14 mouse cellular contexts compared by ENCODE assay signal in genomic region chr19:45422276-45422675, GRCm38 (mm10). TPM values are rescaled to one million over a fixed set of nuclear protein-coding genes. Genes with fewer than 3 reads are reported as not detected.
A peak's percentile ranks its signal among the peaks of the same experiment; 100 is the strongest.
DNase-seq lines count a peak whose midpoint lies in the region; ATAC-seq and TF ChIP-seq lines count a peak whose summit lies in the region.
"Had no signal": no experiment of that assay in that cellular context is flagged by ENCODE, and none has a peak within 500 bp of the region (broad histone marks: within the 10 kb centered on the region; RNA-seq: fewer than 3 reads in every experiment).

No protein-coding gene starts in this region.

- peaks cover 21% of the 10 kb centered on the region for H3K4me1 ChIP-seq in embryonic facial prominence, embryonic 12.5 days
- H3K4me1 ChIP-seq in kidney, embryonic 16.5 days (ENCODE audit: insufficient read depth, low read length), result peaks cover 12% of the 10 kb centered on the region; the same call in 1 of the 2 replicates
- no peaks in the 10 kb centered on the region for H3K4me1 ChIP-seq in liver, embryonic 14.5 days (replicated peaks; ENCODE audit: control insufficient read depth in 2 of 2, insufficient read depth in 2 of 2, low read length in 1 of 2)

- TF ChIP-seq EP300 in liver, embryonic 14.5 days (IDR thresholded peaks at IDR 0.05; ENCODE audit: low read depth), result no peak

- H3K27ac ChIP-seq in embryonic facial prominence, embryonic 12.5 days, result no peak overlapping the region
- H3K27ac ChIP-seq in kidney, embryonic 16.5 days (ENCODE audit: low read length), result no peak overlapping the region; the same call in 1 of the 2 replicates
- H3K27ac ChIP-seq in liver, embryonic 14.5 days, result no peak overlapping the region
- H3K27ac ChIP-seq: neural tube, embryonic 12.5 days had no signal

- H3K9me3 ChIP-seq in embryonic facial prominence, embryonic 12.5 days, result no peaks in the 10 kb centered on the region
- 0 out of 2 replicates have a peak, but pooled peaks cover 3% of the 10 kb centered on the region for H3K9me3 ChIP-seq in kidney, embryonic 16.5 days (ENCODE audit: low read length)
- H3K9me3 ChIP-seq in liver, embryonic 14.5 days (ENCODE audit: control insufficient read depth, low read length), result no peaks in the 10 kb centered on the region
- H3K9me3 ChIP-seq: neural tube, embryonic 12.5 days had no signal

- 29% methylated on average over 7 of the region's 7 CpGs for WGBS in embryonic facial prominence, embryonic 12.5 days
- WGBS in kidney, embryonic 16.5 days, result 50% methylated on average over 7 of the region's 7 CpGs
- WGBS in liver, embryonic 14.5 days (ENCODE audit: insufficient replicate concordance), result 78% methylated on average over 7 of the region's 7 CpGs

- TF ChIP-seq CTCF in liver, embryonic 14.5 days (IDR thresholded peaks at IDR 0.05; ENCODE audit: low read depth), result no peak

- ATAC-seq in embryonic facial prominence, embryonic 12.5 days (ENCODE audit: insufficient number of reproducible peaks, insufficient read depth, low FRiP score, low TSS enrichment), result no peak
- ATAC-seq in kidney, embryonic 16.5 days (ENCODE audit: low FRiP score, low TSS enrichment), result peak; percentile 84; the same call in 1 of the 2 replicates
- ATAC-seq in liver, embryonic 14.5 days (ENCODE audit: insufficient read depth), result no peak
- ATAC-seq: inflammation-experienced regulatory T-cells, adult 6 months had no signal

- no peaks in the 10 kb centered on the region for H3K27me3 ChIP-seq in embryonic facial prominence, embryonic 12.5 days
- H3K27me3 ChIP-seq in kidney, embryonic 16.5 days (ENCODE audit: insufficient read depth, low read length), result no peaks in the 10 kb centered on the region
- no peaks in the 10 kb centered on the region for H3K27me3 ChIP-seq in liver, embryonic 14.5 days (ENCODE audit: control insufficient read depth, insufficient read depth, low read length)
- H3K27me3 ChIP-seq: CH12.LX; neural tube, embryonic 12.5 days had no signal

- H3K9ac ChIP-seq in embryonic facial prominence, embryonic 12.5 days, result no peak overlapping the region
- no peak overlapping the region for H3K9ac ChIP-seq in kidney, embryonic 16.5 days (replicated peaks; ENCODE audit: low read length)
- H3K9ac ChIP-seq in liver, embryonic 14.5 days (replicated peaks), result no peak overlapping the region
- H3K9ac ChIP-seq: neural tube, embryonic 12.5 days had no signal

- H3K36me3 ChIP-seq in embryonic facial prominence, embryonic 12.5 days, result peaks cover 7% of the 10 kb centered on the region
- peaks cover 8% of the 10 kb centered on the region for H3K36me3 ChIP-seq in kidney, embryonic 16.5 days (ENCODE audit: insufficient read depth, low read length)
- no peaks in the 10 kb centered on the region for H3K36me3 ChIP-seq in liver, embryonic 14.5 days (replicated peaks; ENCODE audit: control insufficient read depth, insufficient read depth, low read depth)

- peak; percentile 46 for DNase-seq in embryo, embryonic 10.5 days (ENCODE audit: low spot score)
- DNase-seq in liver, embryonic 14.5 days (ENCODE audit: low read depth in 3 of 3, low spot score in 3 of 3), result no peak
- no peak for DNase-seq in spleen, postnatal 14 days (ENCODE audit: low spot score in 2 of 2)
- no peak for DNase-seq in thymus, postnatal 10 days (ENCODE audit: low spot score in 2 of 2)
- no peak for DNase-seq in testis, postnatal 10 days (ENCODE audit: low spot score)
- DNase-seq: adrenal gland, adult 8-10 months; heart, postnatal 36 days; layer of hippocampus, postnatal 36 days; midbrain, embryonic 14.5 days had no signal

- peak overlapping the region; percentile 17; the same call in 1 of the 2 replicates for H3K4me2 ChIP-seq in embryonic facial prominence, embryonic 12.5 days (replicated peaks)
- peak overlapping the region; percentile 30; the same call in 1 of the 2 replicates for H3K4me2 ChIP-seq in kidney, embryonic 16.5 days (replicated peaks; ENCODE audit: low read depth, low read length)
- peak overlapping the region; percentile 36 for H3K4me2 ChIP-seq in liver, embryonic 14.5 days (ENCODE audit: low read depth)
- H3K4me2 ChIP-seq: neural tube, embryonic 12.5 days had no signal

- no peak overlapping the region for H3K4me3 ChIP-seq in embryonic facial prominence, embryonic 12.5 days
- peak overlapping the region; percentile 10 for H3K4me3 ChIP-seq in kidney, embryonic 16.5 days (ENCODE audit: low read length)
- no peak overlapping the region for H3K4me3 ChIP-seq in liver, embryonic 14.5 days (ENCODE audit: insufficient read depth in 1 of 2, low read depth in 2 of 2, low read length in 2 of 2)
- H3K4me3 ChIP-seq: neural tube, embryonic 12.5 days had no signal

RNA-seq across cellular contexts. Expression of gene Btrc, which starts 58.7 kb away (rescaled TPM):
- polyA plus RNA-seq in embryonic facial prominence, embryonic 12.5 days (2016; fragmentation: Nextera tagmentation; extraction: Ambion mirVana), result 57.3 and 59.4 TPM in 2 replicates
- 53.7 and 54.3 TPM in 2 replicates for polyA plus RNA-seq in kidney, embryonic 16.5 days (2015; fragmentation: Nextera tagmentation; extraction: Ambion mirVana)
- 21.0 and 27.6 TPM in 2 replicates for polyA plus RNA-seq in liver, embryonic 14.5 days (2012; rRNA removed)
- 40.3 and 46.7 TPM in 2 replicates for polyA plus RNA-seq in liver, embryonic 14.5 days (2014; fragmentation: Nextera tagmentation; extraction: Ambion mirVana)
